Mouse (Mus musculus): ENCODE data around the gene Xpo5.

- TF ChIP-seq CTCF (conservative IDR thresholded peaks at IDR 0.05 in 1 of 2, IDR thresholded peaks at IDR 0.05 in 1 of 2; ENCODE audit: low read depth in 2 of 2, low read length in 2 of 2) (no peak), CHD2 (IDR thresholded peaks at IDR 0.05; ENCODE audit: low read length) (no peak), SIN3A (IDR thresholded peaks at IDR 0.05; ENCODE audit: low read length) (no peak), JUN (IDR thresholded peaks at IDR 0.05; ENCODE audit: insufficient read depth, low read depth, low read length) (no peak), ZNF384 (IDR thresholded peaks at IDR 0.05; ENCODE audit: low read depth, low read length) (no peak), HCFC1 (IDR thresholded peaks at IDR 0.05; ENCODE audit: low read depth, low read length) (no peak), MAFK (IDR thresholded peaks at IDR 0.05; ENCODE audit: insufficient replicate concordance, low read length) (no peak), NELFE (IDR thresholded peaks at IDR 0.05; ENCODE audit: low read depth, low read length) (no peak), SMC3 (IDR thresholded peaks at IDR 0.05; ENCODE audit: low read depth, low read length) (no peak)
These were observed 71.2 kb downstream of the Xpo5 start for GRCm38 (mm10) chr17:46273803-46274236.

Data from CH12.LX (cell line).